Mouse (Mus musculus): ENCODE data around the gene Qser1.

Gene Qser1

DNA sequence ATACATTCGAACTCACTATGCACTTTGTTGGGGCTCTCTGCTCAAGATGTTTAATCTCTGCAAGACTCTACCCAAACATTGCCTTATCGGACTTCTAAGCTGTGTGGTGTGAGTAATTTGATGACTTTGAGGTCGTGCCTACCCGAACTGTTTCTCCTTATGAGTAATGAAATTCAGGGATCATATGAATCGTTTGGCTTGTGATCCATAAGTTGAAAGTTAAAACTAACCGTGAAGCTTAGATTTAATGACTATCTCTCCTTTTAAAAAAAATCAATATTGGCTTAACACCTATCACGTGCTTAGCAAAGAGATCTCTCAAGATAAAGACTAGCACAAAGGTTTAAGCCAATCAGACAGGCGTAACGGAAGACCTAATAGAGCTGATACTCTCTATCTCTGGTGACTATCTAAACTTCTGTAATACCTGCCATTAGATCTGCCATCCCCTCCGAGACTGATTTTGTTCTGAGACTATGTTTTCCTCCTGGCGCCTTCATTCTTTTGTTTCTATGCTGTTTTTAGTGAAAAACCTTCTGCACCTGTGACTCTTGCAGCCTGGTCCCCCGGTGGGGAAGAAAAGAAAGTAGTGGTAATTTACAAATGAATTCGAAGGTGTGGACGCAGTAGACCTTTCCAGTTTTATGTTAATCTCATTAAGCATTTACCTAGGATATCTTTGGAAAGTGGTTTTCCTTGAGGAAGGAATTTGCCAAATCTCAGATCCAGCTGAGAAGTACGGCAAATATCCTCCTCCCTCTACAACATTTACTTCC is 1.2 kb upstream of the Qser1 start:
- CTCF ChIA-PET = no interaction called here

DNA sequence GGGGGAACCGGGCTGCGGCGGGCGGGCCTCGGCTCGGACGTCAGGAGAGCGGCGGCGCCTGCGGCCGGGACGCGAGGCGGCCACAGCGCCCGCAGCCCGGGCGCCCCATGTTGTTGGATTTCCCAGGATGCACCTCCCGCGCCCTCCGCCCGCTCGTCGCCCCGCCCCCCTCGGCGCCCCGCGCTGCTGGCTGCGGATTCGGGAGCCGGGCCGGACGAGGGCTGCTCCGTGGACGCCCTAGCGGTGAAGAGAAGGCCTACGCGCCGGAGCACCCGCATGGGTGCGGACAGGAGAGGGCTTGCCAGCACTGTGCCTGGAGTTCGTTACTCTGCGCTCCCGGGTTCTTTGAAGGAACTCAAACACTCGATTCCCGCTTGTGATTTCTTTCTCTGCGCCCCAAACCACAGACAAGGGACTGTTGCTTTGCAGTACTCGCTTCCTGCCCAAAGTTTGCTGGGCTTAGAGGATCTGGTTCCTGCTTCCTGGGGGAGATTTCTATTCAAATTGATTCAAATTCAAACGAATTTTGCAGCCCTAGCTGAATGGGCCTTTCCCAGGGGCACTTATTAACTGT is 393 bp upstream of the Qser1 start:
- CTCF ChIA-PET = no interaction called here

GRCm38 (mm10) chr2:104815561-104816370 is 794 bp downstream of the Qser1 start:
- CTCF ChIA-PET = no interaction called here

- CTCF ChIA-PET = no interaction called here
Observed at GRCm38 (mm10) chr2:104814181-104814951, 2.2 kb downstream of the Qser1 start.

DNA sequence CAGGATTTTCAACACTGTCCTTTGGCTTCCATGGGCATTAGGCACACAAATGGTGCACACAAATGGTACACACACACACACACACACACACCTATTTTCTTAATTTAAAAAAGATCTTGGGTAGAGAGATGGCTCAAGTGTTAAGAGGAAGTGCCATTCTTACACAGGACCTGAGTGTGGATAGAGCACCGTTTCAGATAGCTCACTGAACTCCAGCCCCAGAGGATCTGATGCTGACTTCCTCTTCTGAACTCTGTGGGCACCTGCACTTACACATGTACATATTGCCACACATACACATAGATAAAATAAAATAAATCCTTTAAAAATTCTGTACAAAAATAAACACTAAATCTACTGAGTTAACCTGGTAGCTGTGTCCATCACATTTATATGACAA is 11.1 kb downstream of the Qser1 start:
- CTCF ChIA-PET = no interaction called here

DNA sequence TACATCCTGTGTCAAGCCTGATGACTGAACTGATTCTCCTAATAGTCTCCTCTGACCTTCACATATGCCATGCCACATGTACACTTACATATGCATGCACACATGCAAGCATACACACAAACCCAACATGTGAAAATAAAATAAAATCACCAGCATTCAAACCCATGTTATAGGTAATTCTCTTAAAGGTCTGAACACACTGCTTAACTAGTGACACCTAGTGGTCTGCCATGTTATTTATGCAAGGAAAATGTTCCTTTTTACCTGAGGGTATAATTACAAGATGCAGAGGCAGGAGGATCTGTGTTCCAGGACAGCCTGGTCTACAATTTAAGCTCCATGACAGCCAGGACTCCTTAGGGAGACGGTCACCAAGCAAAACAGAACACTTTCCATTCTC is 41.8 kb downstream of the Qser1 start:
- CTCF ChIA-PET = no interaction called here

- CTCF ChIA-PET = no interaction called here
Observed at GRCm38 (mm10) chr2:104768697-104769096, 47.9 kb downstream of the Qser1 start.

DNA sequence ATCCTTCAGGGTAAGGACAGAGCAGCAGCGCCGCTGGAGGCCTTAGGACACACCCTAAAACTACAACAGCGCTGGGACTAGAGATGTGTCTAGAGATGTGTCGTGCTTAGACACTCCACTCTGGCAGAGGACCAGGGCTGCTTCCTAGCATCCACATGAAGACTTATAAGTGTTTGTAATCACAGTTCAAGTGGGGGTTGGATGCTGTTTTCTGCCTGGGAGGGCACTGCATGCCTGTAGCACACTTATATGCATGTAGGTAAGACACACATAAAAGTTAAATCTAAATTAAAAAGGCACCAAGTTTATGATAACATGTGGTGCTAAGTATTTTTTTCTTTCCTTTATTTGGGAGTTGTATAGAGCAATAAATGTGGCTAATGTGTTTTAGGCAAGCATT is 52.5 kb downstream of the Qser1 start:
- CTCF ChIA-PET = no interaction called here

DNA sequence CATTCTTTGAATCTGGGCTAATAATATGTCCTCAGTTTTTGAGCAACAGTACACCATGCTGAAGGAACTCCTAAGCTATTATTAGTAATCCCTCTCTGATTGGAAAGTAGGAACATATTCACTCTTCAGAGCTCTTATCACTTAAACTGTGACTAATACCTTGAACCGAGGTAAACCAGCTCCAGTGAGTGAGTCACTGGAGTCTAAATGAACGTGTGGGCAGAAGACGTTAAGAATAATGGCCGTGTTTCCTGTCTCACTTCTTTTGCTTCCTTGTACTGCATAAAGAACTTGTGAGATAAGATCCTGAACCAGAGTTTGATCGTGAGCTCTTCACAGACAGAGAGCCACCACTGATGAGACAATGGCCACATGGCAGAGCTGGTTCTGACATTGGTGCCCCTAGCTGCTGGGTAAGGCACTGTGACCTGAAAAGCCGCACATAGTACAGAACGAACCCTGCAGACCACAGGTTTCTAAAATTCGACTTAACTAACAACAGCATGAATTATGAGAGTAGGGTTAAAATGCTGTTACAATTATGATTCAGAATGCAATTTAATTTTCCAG is 53.3 kb downstream of the Qser1 start:
- CTCF ChIA-PET = no interaction called here

GRCm38 (mm10) chr2:104750611-104751010 is 65.9 kb downstream of the Qser1 start:
- CTCF ChIA-PET = no interaction called here

DNA sequence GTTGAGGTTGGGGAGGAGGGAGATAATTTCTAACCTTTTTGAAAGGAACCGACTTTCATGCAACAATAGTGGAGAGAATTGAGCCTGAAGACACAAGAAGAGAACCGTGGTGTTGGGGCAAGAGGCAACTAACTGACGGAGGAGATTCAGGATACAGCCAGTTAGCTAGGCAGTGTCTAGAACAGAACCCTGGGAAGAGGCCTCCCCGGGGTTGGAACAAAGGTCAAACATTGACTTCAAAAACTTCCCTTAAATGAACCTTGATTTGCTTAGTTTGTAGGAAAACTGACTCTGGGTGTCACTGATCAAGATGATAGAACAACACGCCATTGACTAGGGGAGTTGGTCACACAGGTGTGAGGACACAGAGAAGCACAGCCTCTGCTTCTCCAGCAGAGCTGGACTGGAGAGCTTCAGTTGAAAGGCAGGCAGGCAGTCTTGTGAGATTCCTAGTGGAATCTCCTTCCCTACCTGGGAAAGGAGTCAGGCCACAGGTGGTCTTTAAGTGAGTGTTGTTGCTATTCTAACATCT is 67.8 kb downstream of the Qser1 start:
- CTCF ChIA-PET = no interaction called here

DNA sequence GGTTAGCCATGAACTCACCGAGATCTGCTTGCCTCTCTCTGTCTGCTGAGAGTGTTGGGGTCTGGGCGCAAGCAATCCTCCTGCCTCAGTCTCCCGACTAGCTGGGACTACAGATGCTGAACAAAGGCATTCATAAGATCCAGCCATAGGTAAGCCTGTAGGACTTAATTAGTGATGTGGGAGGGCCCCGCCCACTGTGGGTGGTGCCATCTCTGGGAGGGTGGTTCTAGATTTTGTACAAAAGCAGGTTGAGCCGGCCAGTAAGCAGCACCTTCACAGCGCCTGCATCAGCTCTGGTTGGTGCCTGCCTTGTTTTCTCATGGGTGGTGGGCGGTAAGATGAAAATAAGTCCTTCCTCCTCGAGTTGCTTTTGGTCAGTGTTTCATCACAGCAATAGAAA is 70.3 kb downstream of the Qser1 start:
- CTCF ChIA-PET = no interaction called here

GRCm38 (mm10) chr2:104743971-104744370 is 72.6 kb downstream of the Qser1 start:
- CTCF ChIA-PET = no interaction called here

DNA sequence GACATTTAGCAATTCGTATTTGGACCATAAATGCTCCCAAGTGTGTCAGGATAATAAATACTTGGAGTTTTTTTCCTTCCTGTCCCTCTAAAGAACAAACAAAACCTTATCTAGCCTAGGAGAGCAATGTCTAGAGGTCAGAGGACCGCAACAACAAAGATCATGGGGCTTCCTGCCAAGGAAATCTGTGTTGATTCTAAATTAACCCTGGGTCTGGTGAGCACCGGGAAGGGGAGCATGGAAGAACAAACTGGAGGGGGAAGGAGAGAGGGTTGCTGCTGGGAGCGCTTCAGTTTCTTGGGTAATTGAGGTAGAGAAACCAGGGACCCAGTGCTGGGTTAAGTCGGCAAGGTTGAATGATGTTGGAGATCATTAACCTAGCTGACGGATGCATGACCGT is 73.4 kb downstream of the Qser1 start:
- CTCF ChIA-PET = no interaction called here

DNA sequence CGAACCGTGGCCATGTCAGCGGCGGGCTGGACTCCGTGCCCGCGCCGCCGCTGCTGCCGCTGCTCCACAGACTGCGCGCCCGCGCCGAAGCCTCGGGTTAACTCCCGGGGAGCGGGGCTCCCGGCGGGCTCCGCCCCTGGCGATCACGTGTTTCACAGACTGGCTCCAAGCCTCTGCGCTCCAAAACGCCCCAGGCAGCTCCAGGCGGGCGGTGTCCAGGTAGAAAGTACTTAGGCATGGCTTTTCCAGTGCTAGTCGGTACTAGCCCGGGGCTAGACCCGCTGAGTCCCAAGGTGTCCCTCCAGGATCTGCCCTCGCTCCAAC is 73.9 kb downstream of the Qser1 start, which contains the start of gene Depdc7:
Gene Depdc7 (minus strand): TSS at position 138 of the 324 bp plus-strand sequence.
- CTCF ChIA-PET = no interaction called here

DNA sequence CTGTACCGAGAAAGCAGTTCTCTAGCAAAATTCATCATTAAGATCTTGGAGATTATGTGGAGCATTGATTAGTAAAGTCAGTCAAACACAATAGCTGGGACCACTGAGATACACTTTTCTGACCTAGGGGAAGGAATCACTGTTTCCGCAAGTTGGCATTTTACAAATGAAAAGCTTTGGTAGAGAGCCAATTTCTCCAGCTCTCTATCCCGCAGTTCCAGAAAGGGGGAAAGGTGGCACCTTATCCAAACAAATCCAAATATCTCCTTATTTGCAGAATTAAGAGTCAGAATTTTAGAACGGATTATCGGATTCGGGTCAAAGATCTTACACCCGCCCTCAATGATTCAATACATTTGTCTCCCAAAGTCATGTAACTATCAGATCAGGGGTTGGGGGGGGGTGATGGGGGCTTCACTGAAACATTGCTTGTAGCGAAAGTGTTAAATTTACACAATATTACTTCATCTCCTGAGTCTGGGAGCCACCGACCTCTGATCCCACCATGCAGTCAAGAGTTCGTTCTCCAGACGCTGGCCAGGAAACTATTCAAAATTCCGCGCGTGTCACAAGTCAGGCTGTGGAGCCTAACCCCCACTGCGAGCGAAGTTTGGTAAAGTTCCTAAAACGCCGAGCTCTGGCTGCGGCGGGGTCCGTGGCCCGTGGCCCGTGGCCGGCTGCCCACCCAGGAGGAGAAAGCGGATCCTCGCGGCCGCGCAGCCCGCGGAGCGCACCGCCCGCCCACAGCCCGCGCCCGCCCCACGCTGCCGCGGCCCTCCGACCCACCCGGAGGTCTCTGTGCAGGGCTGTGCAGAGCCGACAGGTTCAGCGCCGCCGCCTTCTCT is 74.4 kb downstream of the Qser1 start:
- CTCF ChIA-PET = no interaction called here

DNA sequence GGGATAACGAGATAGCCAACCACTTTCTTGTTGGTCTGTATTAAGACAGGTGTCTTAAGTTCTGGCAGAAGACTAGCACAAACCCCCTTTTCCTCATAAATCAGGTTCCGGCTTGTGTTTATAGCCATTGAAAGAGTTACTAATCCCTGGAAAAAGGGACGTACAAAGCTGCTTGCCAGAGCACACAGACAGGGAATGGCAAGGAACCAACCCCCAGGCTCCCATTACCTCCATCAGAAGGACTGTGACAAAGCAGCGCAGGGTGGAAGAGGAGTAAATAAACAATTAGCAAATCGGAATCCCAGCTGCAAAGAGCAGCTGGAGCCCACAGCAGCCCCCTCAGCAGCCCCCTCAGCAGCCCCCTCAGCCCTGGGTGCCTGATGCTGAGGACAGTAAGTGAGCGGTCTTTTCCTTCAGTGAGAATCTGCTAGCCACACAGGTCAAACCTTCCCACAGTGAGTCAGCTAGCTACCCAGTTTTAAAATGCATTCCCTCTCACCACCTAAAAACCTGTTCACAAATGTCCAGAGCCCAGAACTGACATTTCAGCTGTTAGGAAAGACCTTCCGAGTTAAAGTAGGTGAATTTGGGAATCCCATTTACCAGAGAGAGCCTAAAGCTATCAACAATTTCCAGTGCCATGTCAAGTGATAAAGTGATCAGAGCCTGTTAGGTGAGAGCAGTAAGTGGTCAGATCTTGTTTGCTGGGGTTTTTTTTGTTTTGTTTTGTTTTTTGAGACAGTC is 75.4 kb downstream of the Qser1 start:
- CTCF ChIA-PET = interaction anchor here (1.0 kb wide), 1 partner anchor 16 kb away, joined by 4 read pairs; no protein-coding TSS in a partner anchor

- CTCF ChIA-PET = interaction anchor here (1.0 kb wide), 1 partner anchor 17 kb away, joined by 4 read pairs; no protein-coding TSS in a partner anchor
Observed at GRCm38 (mm10) chr2:104740248-104740949, 76.2 kb downstream of the Qser1 start.

GRCm38 (mm10) chr2:104739691-104740090 is 76.9 kb downstream of the Qser1 start:
- CTCF ChIA-PET = interaction anchor here (0.6 kb wide), 1 partner anchor 8 kb away, joined by 6 read pairs; no protein-coding TSS in a partner anchor

All from spleen, embryonic (tissue).